Mouse (Mus musculus) brain, adult 10 weeks (tissue): ENCODE results near the gene Ahsg. TPM values are rescaled to one million over a fixed set of nuclear protein-coding genes. Genes with fewer than 3 reads are reported as not detected.

Source experiments
- polyA plus RNA-seq: library from polyadenylated mRNA; stranded (reverse); fragments of 350-450 nt; fragmentation: Illumina TruSeq; extraction: RNeasy Lipid Tissue Mini Kit (QIAGEN cat#74804); gene quantifications from one replicate; pipeline ENCODE4 v1.2.3, GENCODE M21; 2015; ENCODE audit warnings: low read depth, low replicate concordance

The Ahsg gene
- 1.6 TPM for polyA plus RNA-seq

DNA sequence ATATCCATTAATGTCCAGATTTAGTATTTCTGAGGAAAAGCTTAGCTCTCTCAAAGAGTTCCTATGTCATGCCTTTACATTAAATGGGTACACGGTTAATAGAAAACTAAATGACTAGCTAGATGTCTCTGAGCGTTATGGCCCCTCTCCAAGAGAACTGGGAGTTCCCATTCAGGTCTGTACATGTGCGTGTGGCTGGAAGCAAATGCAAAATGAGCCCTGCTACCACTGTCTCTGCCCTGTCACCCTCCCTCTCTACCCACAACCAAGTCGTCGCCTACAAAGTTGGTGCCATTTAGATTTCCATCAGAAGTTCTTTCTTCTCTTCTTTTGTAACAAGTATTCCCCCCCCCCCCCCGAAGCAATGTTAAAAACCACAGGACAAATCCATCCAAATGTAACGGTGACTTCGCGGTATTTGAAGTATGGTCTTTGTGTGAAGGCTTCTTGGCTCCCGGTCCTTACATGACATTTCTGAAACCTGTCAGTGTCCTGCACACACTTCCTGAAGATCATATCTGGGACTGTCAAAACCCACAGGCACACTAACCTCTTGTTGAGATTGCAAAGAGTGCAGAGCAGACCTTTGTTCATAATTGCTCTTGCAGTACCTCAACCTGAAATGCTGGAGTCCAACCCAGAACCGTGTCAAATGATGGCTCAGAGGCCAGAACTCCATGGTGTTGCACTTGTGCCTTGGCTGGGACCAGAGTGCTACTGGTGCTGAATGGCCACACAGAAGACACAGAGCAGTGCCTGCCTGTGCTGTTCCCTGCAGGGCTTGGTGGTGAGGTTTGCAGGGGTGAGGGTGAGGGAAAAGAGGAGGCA is at the start of gene Ahsg:
Gene Ahsg, plus strand, starts transcription at position 595 of the 828 bp plus-strand sequence.

DNA sequence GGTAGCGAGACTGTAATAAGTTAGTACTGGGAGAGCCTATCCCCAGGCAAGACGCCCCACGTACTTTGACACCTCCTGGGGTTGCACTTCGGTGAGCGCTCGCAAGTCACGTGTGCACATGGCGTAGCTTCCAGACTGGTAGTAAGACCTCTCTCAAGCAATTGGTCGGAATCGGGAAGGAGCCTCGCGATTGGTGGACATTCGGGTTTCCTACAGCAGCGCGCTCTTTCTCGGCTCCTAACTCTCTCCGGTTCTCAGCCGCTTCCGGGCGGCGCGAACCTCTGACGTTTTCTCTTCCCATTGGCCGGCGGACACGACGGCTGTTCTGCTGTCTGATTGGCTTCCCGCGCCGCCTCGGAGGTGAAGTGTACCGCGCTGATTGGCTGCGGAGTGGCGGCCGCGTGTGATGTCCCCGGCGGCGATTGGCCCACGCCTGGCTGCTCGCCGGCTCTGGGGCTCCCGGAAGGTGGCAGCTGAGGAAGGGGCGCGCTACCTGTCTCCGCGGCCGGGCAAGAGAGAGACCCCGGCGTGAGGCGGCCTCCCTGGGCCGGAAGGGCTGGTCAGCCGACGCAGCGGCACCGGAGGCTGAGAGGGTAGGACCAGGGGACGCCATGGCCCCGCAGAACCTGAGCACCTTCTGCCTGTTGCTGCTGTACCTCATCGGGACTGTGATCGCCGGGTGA is 33.5 kb upstream of the Ahsg start, which contains the start of the genes Tbccd1 and Dnajb11:
Gene Tbccd1, minus strand, starts transcription at position 239 of the 683 bp plus-strand sequence.
Gene Dnajb11, plus strand, starts transcription at position 415 of the 683 bp plus-strand sequence.

DNA sequence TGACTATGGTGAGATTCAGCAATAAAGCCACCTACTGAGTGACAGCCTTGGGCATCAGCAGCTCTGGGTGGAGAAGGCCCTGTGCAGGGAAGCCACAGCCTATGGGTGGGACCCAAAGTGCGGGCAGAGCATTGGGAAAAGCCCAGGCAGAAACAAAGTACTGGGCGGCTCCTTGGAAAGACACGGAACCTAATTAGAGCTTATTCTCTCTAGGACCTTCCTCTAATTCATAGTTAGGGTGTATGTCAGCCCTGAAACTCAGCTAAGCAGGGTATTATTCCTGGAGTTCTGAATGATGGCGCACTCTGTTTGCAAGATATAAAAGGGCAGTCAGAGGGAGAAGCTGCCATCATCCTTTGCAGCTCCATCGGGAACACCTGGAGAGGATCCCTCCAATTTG is 27.0 kb downstream of the Ahsg start, which contains the start of gene Fetub:
Gene Fetub, plus strand, starts transcription at position 301 of the 400 bp plus-strand sequence.

Other genes starting within 250 kb of the Ahsg start
- 30.2 TPM for gene Dgkg, start 234.1 kb upstream of the Ahsg start, polyA plus RNA-seq
- gene Crygs, start 79.7 kb upstream of the Ahsg start, polyA plus RNA-seq = not detected
- gene Tbccd1, start 33.6 kb upstream of the Ahsg start, polyA plus RNA-seq = 16.6 TPM
- 62.1 TPM for gene Dnajb11, start 33.4 kb upstream of the Ahsg start, polyA plus RNA-seq
- not detected for gene Fetub, start 27.1 kb downstream of the Ahsg start, polyA plus RNA-seq
- gene Hrg, start 59.8 kb downstream of the Ahsg start, polyA plus RNA-seq = not detected
- not detected for gene Kng2, start 138.2 kb downstream of the Ahsg start, polyA plus RNA-seq
- gene Kng1, start 166.6 kb downstream of the Ahsg start, polyA plus RNA-seq = 0.39 TPM
- gene Eif4a2, start 216.2 kb downstream of the Ahsg start, polyA plus RNA-seq = 1,338 TPM
- gene Rfc4, start 236.5 kb downstream of the Ahsg start, polyA plus RNA-seq = 7.9 TPM